Mouse (Mus musculus): ENCODE results near the gene Ccdc61. TPM values are rescaled to one million over a fixed set of nuclear protein-coding genes. Genes with fewer than 3 reads are reported as not detected.

The Ccdc61 gene
- polyA plus RNA-seq, 1 experiment from 2014 or later: 20.8 TPM

DNA sequence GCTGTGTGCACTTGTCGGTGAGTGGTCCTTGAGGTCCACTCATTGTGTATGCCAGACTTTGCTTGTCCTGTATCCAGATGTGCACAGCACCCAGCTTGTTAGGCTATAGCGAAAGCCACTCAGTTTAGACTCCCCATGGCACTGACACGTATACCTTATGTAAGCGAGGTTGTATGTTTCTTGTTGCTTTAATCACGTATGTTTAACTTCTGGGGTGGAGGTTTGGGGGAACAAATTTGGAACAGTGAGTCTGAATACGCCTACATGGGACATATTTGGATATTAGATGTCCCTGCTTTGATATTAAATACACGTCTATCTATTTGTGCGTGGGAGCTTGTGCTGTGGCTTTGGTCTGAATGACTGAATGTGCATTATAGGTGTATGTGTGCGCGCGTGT, 13.1 kb upstream of the Ccdc61 start:
- no peaks in the 10 kb centered on the region for H3K9me3 ChIP-seq (ENCODE audit: control insufficient read depth, low read length)
- no peak overlapping the region for H3K4me3 ChIP-seq (ENCODE audit: low read depth, low read length)
- H3K4me1 ChIP-seq (replicated peaks; ENCODE audit: control insufficient read depth, insufficient read depth, low read length): peaks cover 3% of the 10 kb centered on the region; the same call in 1 of the 2 replicates
- H3K27me3 ChIP-seq (replicated peaks; ENCODE audit: control insufficient read depth, insufficient read depth, low read length): peaks cover 59% of the 10 kb centered on the region
- no peak overlapping the region for H3K4me2 ChIP-seq
- ATAC-seq (replicated peaks; ENCODE audit: low FRiP score): no peak
- WGBS: 73% methylated on average over 11 of the region's 11 CpGs
- DNase-seq (ENCODE audit: low spot score): no peak
- no peak overlapping the region for H3K27ac ChIP-seq (ENCODE audit: low read depth, low read length)
- no peaks in the 10 kb centered on the region for H3K36me3 ChIP-seq (ENCODE audit: control insufficient read depth, insufficient read depth, low read length)
- no peak overlapping the region for H3K9ac ChIP-seq (ENCODE audit: low read depth, low read length)

DNA sequence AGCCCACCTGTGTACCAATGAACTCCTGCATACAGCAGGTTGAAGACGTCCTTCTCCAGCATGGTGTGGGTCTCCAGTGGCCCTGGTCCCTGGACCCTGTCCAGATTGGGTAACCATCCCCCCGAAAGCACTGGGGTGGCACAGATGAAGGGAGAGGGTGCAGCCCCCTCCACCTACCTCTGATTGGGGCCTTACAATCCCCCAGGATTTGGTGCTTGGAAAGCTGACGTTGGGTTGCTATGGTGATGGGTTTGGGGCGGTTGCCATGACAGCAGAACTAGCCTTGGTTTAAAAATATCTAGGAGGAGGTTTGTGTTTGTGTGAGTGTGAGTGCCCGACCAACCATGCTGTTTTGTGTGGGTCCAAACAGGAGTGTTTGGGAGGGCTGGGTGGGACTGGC, 12.6 kb upstream of the Ccdc61 start:
- DNase-seq (ENCODE audit: low spot score) (no peak), ATAC-seq (replicated peaks; ENCODE audit: low FRiP score) (no peak)
- H3K36me3 ChIP-seq (ENCODE audit: control insufficient read depth, insufficient read depth, low read length): no peaks in the 10 kb centered on the region
- H3K27me3 ChIP-seq (replicated peaks; ENCODE audit: control insufficient read depth, insufficient read depth, low read length): peaks cover 54% of the 10 kb centered on the region
- H3K9ac ChIP-seq (ENCODE audit: low read depth, low read length): no peak overlapping the region
- peaks cover 3% of the 10 kb centered on the region; the same call in 1 of the 2 replicates for H3K4me1 ChIP-seq (replicated peaks; ENCODE audit: control insufficient read depth, insufficient read depth, low read length)
- H3K27ac ChIP-seq (ENCODE audit: low read depth, low read length): no peak overlapping the region
- H3K9me3 ChIP-seq (ENCODE audit: control insufficient read depth, low read length): no peaks in the 10 kb centered on the region
- 52% methylated on average over 5 of the region's 5 CpGs for WGBS
- no peak overlapping the region for H3K4me3 ChIP-seq (ENCODE audit: low read depth, low read length)
- H3K4me2 ChIP-seq: no peak overlapping the region

- ATAC-seq (replicated peaks; ENCODE audit: low FRiP score): 0 out of 2 replicates have a peak, but pooled peaks have one; percentile 27
Observed at GRCm38 (mm10) chr7:18921069-18921468, 10.9 kb upstream of the Ccdc61 start.

DNA sequence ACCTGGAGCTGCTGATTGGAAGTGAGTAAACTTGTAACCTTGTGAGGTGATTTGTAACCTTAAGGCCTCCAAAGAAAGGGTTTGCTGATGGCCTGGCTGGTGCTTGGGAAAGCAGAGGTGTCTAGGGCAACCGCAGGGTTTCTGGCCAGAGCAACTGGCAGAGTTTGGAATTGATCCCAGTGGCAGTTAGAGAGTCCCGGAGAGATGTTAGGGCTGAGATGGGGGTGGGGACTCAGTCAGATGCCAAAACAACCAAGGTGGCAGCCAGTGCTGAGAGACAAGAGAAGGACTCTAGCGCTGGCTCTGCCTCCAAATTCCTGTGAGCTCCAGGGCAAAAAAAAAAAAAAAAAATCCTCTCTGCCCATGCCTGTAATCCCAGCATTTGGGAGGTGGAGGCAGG, 7.7 kb upstream of the Ccdc61 start:
- WGBS: 64% methylated on average over 3 of the region's 3 CpGs
- no peak overlapping the region for H3K27ac ChIP-seq (ENCODE audit: low read depth, low read length)
- ATAC-seq (replicated peaks; ENCODE audit: low FRiP score): no peak

More at GRCm38 (mm10) chr7:18921069-18921468, 10.9 kb upstream of the Ccdc61 start:
- Histone ChIP-seq H3K9ac (ENCODE audit: low read depth, low read length) (no peak overlapping the region), H3K4me3 (ENCODE audit: low read depth, low read length) (no peak overlapping the region), H3K9me3 (ENCODE audit: control insufficient read depth, low read length) (no peaks in the 10 kb centered on the region), H3K27me3 (replicated peaks; ENCODE audit: control insufficient read depth, insufficient read depth, low read length) (peaks cover 37% of the 10 kb centered on the region), H3K4me2 (peak overlapping the region; percentile 30; the same call in 1 of the 2 replicates), H3K36me3 (ENCODE audit: control insufficient read depth, insufficient read depth, low read length) (no peaks in the 10 kb centered on the region), H3K27ac (ENCODE audit: low read depth, low read length) (no peak overlapping the region), H3K4me1 (replicated peaks; ENCODE audit: control insufficient read depth, insufficient read depth, low read length) (peaks cover 3% of the 10 kb centered on the region; the same call in 1 of the 2 replicates)
- WGBS: 1% methylated on average over 12 of the region's 12 CpGs
- no peak for DNase-seq (ENCODE audit: low spot score)

GRCm38 (mm10) chr7:18916254-18916653, 6.0 kb upstream of the Ccdc61 start:
- Histone ChIP-seq H3K27me3 (replicated peaks; ENCODE audit: control insufficient read depth, insufficient read depth, low read length) (no peaks in the 10 kb centered on the region), H3K27ac (ENCODE audit: low read depth, low read length) (no peak overlapping the region), H3K9me3 (ENCODE audit: control insufficient read depth, low read length) (no peaks in the 10 kb centered on the region), H3K4me1 (replicated peaks; ENCODE audit: control insufficient read depth, insufficient read depth, low read length) (no peaks in the 10 kb centered on the region), H3K9ac (ENCODE audit: low read depth, low read length) (no peak overlapping the region), H3K4me3 (ENCODE audit: low read depth, low read length) (no peak overlapping the region), H3K36me3 (ENCODE audit: control insufficient read depth, insufficient read depth, low read length) (no peaks in the 10 kb centered on the region), H3K4me2 (no peak overlapping the region)
- 63% methylated on average over 4 of the region's 4 CpGs for WGBS
- ATAC-seq (replicated peaks; ENCODE audit: low FRiP score): no peak
- no peak for DNase-seq (ENCODE audit: low spot score)

More for the DNA sequence above, 7.7 kb upstream of the Ccdc61 start:
- H3K9me3 ChIP-seq (ENCODE audit: control insufficient read depth, low read length): no peaks in the 10 kb centered on the region
- no peak overlapping the region for H3K4me2 ChIP-seq
- H3K27me3 ChIP-seq (replicated peaks; ENCODE audit: control insufficient read depth, insufficient read depth, low read length): peaks cover 7% of the 10 kb centered on the region
- H3K36me3 ChIP-seq (ENCODE audit: control insufficient read depth, insufficient read depth, low read length): no peaks in the 10 kb centered on the region
- no peaks in the 10 kb centered on the region for H3K4me1 ChIP-seq (replicated peaks; ENCODE audit: control insufficient read depth, insufficient read depth, low read length)
- H3K9ac ChIP-seq (ENCODE audit: low read depth, low read length): no peak overlapping the region
- H3K4me3 ChIP-seq (ENCODE audit: low read depth, low read length): no peak overlapping the region
- DNase-seq (ENCODE audit: low spot score): no peak

DNA sequence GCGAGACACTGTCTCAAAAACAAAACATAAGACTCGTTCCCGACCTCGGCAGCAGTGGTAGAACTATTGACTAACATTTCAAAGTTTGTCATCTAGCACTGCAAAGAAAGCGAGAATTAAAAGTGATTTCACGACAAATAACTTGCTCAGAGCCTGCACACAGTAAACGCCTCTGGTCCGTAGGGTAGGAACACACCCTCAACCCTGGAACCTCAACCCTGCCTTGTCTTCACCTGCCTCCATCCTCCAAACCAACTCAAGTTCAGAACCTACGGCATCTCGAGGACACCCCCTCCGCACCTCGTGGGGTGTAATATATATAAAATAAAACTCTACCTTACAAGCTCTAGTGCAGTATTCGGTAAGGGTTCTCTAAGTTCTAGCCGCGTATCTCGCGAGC, 418 bp downstream of the Ccdc61 start:
- Histone ChIP-seq H3K9ac (ENCODE audit: low read depth, low read length) (peak overlapping the region; percentile 73), H3K27me3 (replicated peaks; ENCODE audit: control insufficient read depth, insufficient read depth, low read length) (no peaks in the 10 kb centered on the region), H3K9me3 (ENCODE audit: control insufficient read depth, low read length) (no peaks in the 10 kb centered on the region), H3K4me2 (peak overlapping the region; percentile 85), H3K27ac (ENCODE audit: low read depth, low read length) (no peak overlapping the region), H3K4me3 (ENCODE audit: low read depth, low read length) (peak overlapping the region; percentile 84), H3K4me1 (replicated peaks; ENCODE audit: control insufficient read depth, insufficient read depth, low read length) (peaks cover 12% of the 10 kb centered on the region; the same call in 1 of the 2 replicates), H3K36me3 (ENCODE audit: control insufficient read depth, insufficient read depth, low read length) (no peaks in the 10 kb centered on the region)
- 6% methylated on average over 17 of the region's 17 CpGs for WGBS
- no peak for DNase-seq (ENCODE audit: low spot score)
- peak; percentile 35 for ATAC-seq (replicated peaks; ENCODE audit: low FRiP score)

DNA sequence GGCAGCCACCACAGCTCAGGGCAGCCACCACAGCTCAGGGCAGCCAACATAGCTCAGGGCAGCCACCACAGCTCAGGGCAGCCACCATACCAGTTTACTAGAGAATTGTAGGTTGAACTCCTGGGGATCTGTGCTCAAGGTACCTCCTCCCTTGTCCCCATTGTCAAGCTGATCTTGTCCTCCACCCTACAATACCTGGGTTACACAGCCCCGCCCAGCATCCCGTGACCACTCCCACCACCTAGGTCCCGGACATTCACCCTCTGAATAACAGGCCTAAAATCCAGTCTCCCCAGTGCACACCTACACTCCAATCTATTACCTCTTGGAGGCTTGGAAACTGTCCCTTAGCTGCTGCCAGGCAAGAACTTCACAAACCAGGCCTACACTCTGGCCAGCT, 5.2 kb downstream of the Ccdc61 start:
- Histone ChIP-seq H3K9me3 (ENCODE audit: control insufficient read depth, low read length) (no peaks in the 10 kb centered on the region), H3K27me3 (replicated peaks; ENCODE audit: control insufficient read depth, insufficient read depth, low read length) (no peaks in the 10 kb centered on the region), H3K36me3 (ENCODE audit: control insufficient read depth, insufficient read depth, low read length) (peaks cover 7% of the 10 kb centered on the region; the same call in 1 of the 2 replicates), H3K9ac (ENCODE audit: low read depth, low read length) (no peak overlapping the region), H3K4me2 (no peak overlapping the region), H3K4me1 (replicated peaks; ENCODE audit: control insufficient read depth, insufficient read depth, low read length) (peaks cover 9% of the 10 kb centered on the region; the same call in 1 of the 2 replicates), H3K4me3 (ENCODE audit: low read depth, low read length) (no peak overlapping the region), H3K27ac (ENCODE audit: low read depth, low read length) (no peak overlapping the region)
- no peak for ATAC-seq (replicated peaks; ENCODE audit: low FRiP score)
- 81% methylated on average over 3 of the region's 3 CpGs for WGBS
- DNase-seq (ENCODE audit: low spot score): no peak

GRCm38 (mm10) chr7:18902486-18902885, 7.7 kb downstream of the Ccdc61 start:
- WGBS: 64% methylated on average over 3 of the region's 3 CpGs
- Histone ChIP-seq H3K9me3 (ENCODE audit: control insufficient read depth, low read length) (no peaks in the 10 kb centered on the region), H3K9ac (ENCODE audit: low read depth, low read length) (no peak overlapping the region), H3K36me3 (ENCODE audit: control insufficient read depth, insufficient read depth, low read length) (peaks cover 11% of the 10 kb centered on the region; the same call in 1 of the 2 replicates), H3K4me3 (ENCODE audit: low read depth, low read length) (no peak overlapping the region), H3K4me1 (replicated peaks; ENCODE audit: control insufficient read depth, insufficient read depth, low read length) (no peaks in the 10 kb centered on the region), H3K27ac (ENCODE audit: low read depth, low read length) (no peak overlapping the region), H3K27me3 (replicated peaks; ENCODE audit: control insufficient read depth, insufficient read depth, low read length) (no peaks in the 10 kb centered on the region), H3K4me2 (no peak overlapping the region)
- no peak for DNase-seq (ENCODE audit: low spot score)
- ATAC-seq (replicated peaks; ENCODE audit: low FRiP score): no peak

- no peaks in the 10 kb centered on the region for H3K27me3 ChIP-seq (replicated peaks; ENCODE audit: control insufficient read depth, insufficient read depth, low read length)
- H3K36me3 ChIP-seq (ENCODE audit: control insufficient read depth, insufficient read depth, low read length): peaks cover 11% of the 10 kb centered on the region; the same call in 1 of the 2 replicates
- 72% methylated on average over 2 of the region's 2 CpGs for WGBS
- H3K4me3 ChIP-seq (ENCODE audit: low read depth, low read length): no peak overlapping the region
- H3K27ac ChIP-seq (ENCODE audit: low read depth, low read length): no peak overlapping the region
- DNase-seq (ENCODE audit: low spot score) (no peak), ATAC-seq (replicated peaks; ENCODE audit: low FRiP score) (no peak)
- H3K4me2 ChIP-seq: no peak overlapping the region
- H3K9me3 ChIP-seq (ENCODE audit: control insufficient read depth, low read length): no peaks in the 10 kb centered on the region
- H3K4me1 ChIP-seq (replicated peaks; ENCODE audit: control insufficient read depth, insufficient read depth, low read length): no peaks in the 10 kb centered on the region
- no peak overlapping the region for H3K9ac ChIP-seq (ENCODE audit: low read depth, low read length)
Observed at GRCm38 (mm10) chr7:18900513-18900912, 9.7 kb downstream of the Ccdc61 start.

Measured in liver, embryonic 11.5 days (tissue).